Mouse (Mus musculus) cerebellum, adult 2 months (tissue): ENCODE measurements around the gene Rptn.

ENCODE experiments used
- CTCF ChIP-seq: fragments of 200-500 bp; IDR thresholded peaks from 2 replicates; pipeline ENCODE4 v1.5.1; 2011; ENCODE audit warnings: low read depth, mild to moderate bottlenecking, control low read depth, low read length, moderate library complexity, borderline replicate concordance; ENCODE audit not compliant: insufficient read depth
- POLR2A ChIP-seq: fragments of 200-500 bp; IDR thresholded peaks from 2 replicates; pipeline ENCODE4 v1.6.1; 2011; ENCODE audit warnings: low read length, control low read depth, borderline replicate concordance; ENCODE audit not compliant: insufficient read depth

GRCm38 (mm10) chr3:93375196-93375595 lies 18.3 kb upstream of the Rptn start:
- TF ChIP-seq CTCF (no peak), POLR2A (no peak)
